Mouse (Mus musculus) heart, embryonic 11.5 days (tissue): ENCODE measurements around the gene Reep3. TPM values are rescaled to one million over a fixed set of nuclear protein-coding genes. Genes with fewer than 3 reads are reported as not detected.

Experiments
- ATAC-seq: fragments of 200-750 bp; cut with Nextera tagmentation; replicated peaks from 2 replicates; pipeline ENCODE4 v1.8.0; 2017; ENCODE audit warnings: moderate library complexity; ENCODE audit not compliant: insufficient number of reproducible peaks, low FRiP score, low TSS enrichment
- H3K27ac ChIP-seq: fragments of 300-500 bp; sonication (generic); 2 replicates; pipeline ENCODE4 v1.5.1; 2014; ENCODE audit warnings: mild to moderate bottlenecking, low read depth, low read length
- H3K27me3 ChIP-seq: fragments of 300-500 bp; sonication (generic); 2 replicates; pipeline ENCODE4 v1.6.1; 2014; ENCODE audit warnings: mild to moderate bottlenecking, low read length, mixed read lengths; ENCODE audit not compliant: control insufficient read depth, insufficient read depth
- H3K36me3 ChIP-seq: fragments of 300-500 bp; sonication (generic); 2 replicates; pipeline ENCODE4 v1.6.1; 2014; ENCODE audit warnings: mild to moderate bottlenecking, low read length, moderate library complexity, mixed read lengths; ENCODE audit not compliant: control insufficient read depth, insufficient read depth
- H3K4me1 ChIP-seq: fragments of 300-500 bp; sonication (generic); 2 replicates; pipeline ENCODE4 v1.6.1; 2014; ENCODE audit warnings: low read length; ENCODE audit not compliant: control insufficient read depth, insufficient read depth
- H3K4me2 ChIP-seq: fragments of 300-500 bp; sonication (generic); 2 replicates; pipeline ENCODE4 v1.6.1; 2014; ENCODE audit warnings: mild to moderate bottlenecking, moderate library complexity
- H3K4me3 ChIP-seq: fragments of 300-500 bp; sonication (generic); 2 replicates; pipeline ENCODE4 v1.5.1; 2014; ENCODE audit warnings: low read depth, low read length
- H3K9ac ChIP-seq: fragments of 300-500 bp; sonication (generic); 2 replicates; pipeline ENCODE4 v1.6.1; 2014; ENCODE audit warnings: mild to moderate bottlenecking, low read depth, low read length, moderate library complexity
- H3K9me3 ChIP-seq: fragments of 300-500 bp; sonication (generic); replicated peaks from 2 replicates; pipeline ENCODE4 v1.6.1; 2016; ENCODE audit warnings: low read length; ENCODE audit not compliant: control insufficient read depth
- WGBS: fragments of 180-500 bp; shearing (Covaris S2); extraction: QIAGEN DNeasy Blood & Tissue Kit; methylation state at CpG from one replicate; pipeline ENCODE4 v1.1.7; 2014; ENCODE audit not compliant: insufficient replicate concordance; 5-methylcytosine and 5-hydroxymethylcytosine counted together
- polyA plus RNA-seq: library from polyadenylated mRNA; unstranded; fragments of >200 nt; fragmentation: Nextera tagmentation; extraction: Ambion mirVana; gene quantifications from 2 replicates; pipeline ENCODE4 v1.2.1, GENCODE M21; 2014

Gene Reep3
- polyA plus RNA-seq, 1 experiment from 2014 or later: 23.7 TPM

DNA sequence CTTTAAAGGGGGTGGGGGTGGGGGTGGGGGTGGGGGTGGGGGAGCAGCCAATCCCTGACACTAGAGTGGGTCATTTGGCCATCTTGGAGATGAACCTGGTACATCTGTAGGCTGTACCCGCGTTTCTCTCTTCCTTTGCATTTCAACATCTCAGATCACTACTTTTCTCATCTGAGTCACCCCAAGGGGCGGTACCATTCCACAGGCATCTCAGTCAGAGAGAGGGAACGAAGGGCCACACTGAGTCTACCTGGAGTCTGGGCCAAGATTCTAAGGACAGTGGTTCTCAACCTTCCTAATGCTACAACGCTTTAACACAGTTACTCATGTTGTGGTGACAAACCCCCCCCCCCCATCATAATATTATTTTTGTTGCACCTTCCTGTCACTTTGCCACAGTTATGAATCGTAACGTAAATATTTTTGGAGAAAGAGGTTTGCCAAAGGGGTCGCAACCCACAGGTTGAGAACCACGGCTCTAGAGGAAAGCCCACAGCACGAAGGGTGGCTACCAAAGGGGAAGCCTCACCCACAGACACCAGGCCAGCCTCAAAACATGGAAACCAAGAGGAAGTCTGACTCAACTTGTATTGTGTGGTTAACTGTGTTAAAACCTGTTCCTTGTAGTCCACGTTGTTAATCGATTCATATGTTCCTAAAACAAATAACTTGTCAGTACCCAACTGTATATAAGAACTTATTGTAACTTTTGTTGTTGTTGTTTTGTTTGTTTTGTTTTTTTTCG lies 47.7 kb downstream of the Reep3 start:
- WGBS: 87% methylated on average over 13 of the region's 13 CpGs
- peaks cover 7% of the 10 kb centered on the region for H3K4me1 ChIP-seq

GRCm38 (mm10) chr10:67047712-67048645 lies 48.8 kb downstream of the Reep3 start:
- Histone ChIP-seq H3K4me3 (no peak overlapping the region), H3K27me3 (no peaks in the 10 kb centered on the region), H3K9me3 (no peaks in the 10 kb centered on the region), H3K4me2 (no peak overlapping the region), H3K4me1 (peaks cover 12% of the 10 kb centered on the region), H3K9ac (no peak overlapping the region), H3K36me3 (no peaks in the 10 kb centered on the region), H3K27ac (no peak overlapping the region)
- no peak for ATAC-seq
- 85% methylated on average over 18 of the region's 18 CpGs for WGBS

More for the DNA sequence above, 47.7 kb downstream of the Reep3 start:
- H3K4me2 ChIP-seq: no peak overlapping the region
- no peaks in the 10 kb centered on the region for H3K27me3 ChIP-seq
- no peak for ATAC-seq
- no peak overlapping the region for H3K9ac ChIP-seq
- no peak overlapping the region for H3K27ac ChIP-seq
- H3K9me3 ChIP-seq: no peaks in the 10 kb centered on the region
- no peak overlapping the region for H3K4me3 ChIP-seq
- no peaks in the 10 kb centered on the region for H3K36me3 ChIP-seq

DNA sequence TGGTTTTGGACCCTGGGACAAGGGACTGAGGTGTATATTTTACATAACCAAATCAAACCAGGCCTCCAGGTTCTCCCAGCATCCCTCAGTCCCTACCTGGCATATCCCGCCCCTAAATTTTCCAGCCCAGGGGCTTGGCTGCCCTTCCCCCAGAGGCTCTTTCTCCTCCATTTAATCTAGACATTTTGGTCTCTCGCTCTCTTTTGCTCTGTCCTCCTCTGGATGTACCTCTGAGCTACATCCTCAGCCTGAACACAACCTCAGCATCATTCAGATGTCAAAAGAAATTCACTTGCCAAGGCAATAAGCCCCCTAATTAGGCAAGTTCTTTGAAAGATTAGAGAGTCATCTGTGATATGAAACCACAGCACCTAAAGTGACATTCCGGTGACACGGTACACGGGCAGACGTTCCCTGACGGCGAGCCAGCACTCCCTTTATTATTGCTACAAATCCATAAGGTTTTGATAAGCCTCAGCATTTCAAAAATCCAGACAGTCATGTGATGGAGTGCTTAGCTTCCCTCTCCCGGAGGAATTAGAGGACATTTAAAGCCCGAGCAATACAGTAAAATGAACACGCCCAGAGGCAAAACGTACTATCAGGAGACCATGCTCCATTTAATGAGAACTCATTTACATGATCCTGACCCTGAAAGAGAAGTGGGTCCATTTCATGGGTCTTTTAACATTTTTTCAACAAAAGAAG lies 51.4 kb downstream of the Reep3 start:
- Histone ChIP-seq H3K4me2 (no peak overlapping the region), H3K36me3 (no peaks in the 10 kb centered on the region), H3K4me3 (no peak overlapping the region), H3K9me3 (no peaks in the 10 kb centered on the region), H3K9ac (no peak overlapping the region), H3K4me1 (peaks cover 11% of the 10 kb centered on the region; the same call in 1 of the 2 replicates), H3K27me3 (no peaks in the 10 kb centered on the region), H3K27ac (no peak overlapping the region)
- no peak for ATAC-seq
- WGBS: 78% methylated on average over 12 of the region's 12 CpGs

DNA sequence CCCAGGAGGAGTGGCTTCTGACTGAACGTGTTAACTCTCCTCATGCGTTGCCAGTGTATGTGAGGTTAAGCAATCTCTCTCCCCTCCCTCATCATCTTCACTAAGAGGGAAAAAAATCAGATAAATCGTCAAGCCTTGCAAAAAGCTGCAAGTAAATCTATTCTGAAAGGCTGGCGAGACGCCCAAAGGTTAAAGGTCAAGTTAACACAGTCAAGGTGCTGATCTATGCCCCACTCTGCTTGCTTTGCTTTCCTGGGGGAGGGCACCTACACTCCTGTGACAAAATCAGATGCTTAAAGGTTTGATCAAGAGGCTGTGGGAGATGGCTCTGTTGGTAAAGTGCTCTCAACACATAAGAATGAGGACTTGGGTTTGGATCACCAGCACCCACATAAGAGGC lies 52.4 kb downstream of the Reep3 start:
- H3K27ac ChIP-seq: no peak overlapping the region
- no peaks in the 10 kb centered on the region for H3K9me3 ChIP-seq
- H3K27me3 ChIP-seq: no peaks in the 10 kb centered on the region
- no peaks in the 10 kb centered on the region for H3K36me3 ChIP-seq
- H3K9ac ChIP-seq: no peak overlapping the region
- H3K4me1 ChIP-seq: peaks cover 11% of the 10 kb centered on the region; the same call in 1 of the 2 replicates
- ATAC-seq: no peak
- H3K4me2 ChIP-seq: no peak overlapping the region
- no peak overlapping the region for H3K4me3 ChIP-seq
- 57% methylated on average over 5 of the region's 5 CpGs for WGBS

DNA sequence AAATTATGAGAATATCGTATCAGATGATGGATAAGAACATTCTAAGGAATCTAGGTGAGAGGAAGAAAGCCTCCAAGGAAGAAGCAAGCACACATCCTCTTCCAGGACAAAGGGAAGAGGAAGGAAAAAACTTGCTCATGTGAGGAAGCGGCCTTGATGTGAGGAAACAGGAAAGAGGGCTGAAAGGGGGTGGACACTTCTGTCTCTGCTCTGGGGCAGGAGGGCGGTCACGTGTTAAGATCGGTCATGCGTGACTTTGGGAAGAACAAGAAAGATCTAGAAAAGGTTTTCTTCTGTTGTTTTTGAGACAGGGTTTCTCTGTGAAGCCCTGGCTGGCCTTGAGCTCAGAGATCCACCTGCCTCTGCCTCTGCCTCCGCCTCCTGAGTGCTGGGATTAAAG lies 53.5 kb downstream of the Reep3 start:
- Histone ChIP-seq H3K4me2 (no peak overlapping the region), H3K9ac (no peak overlapping the region), H3K27ac (no peak overlapping the region), H3K9me3 (no peaks in the 10 kb centered on the region), H3K4me3 (no peak overlapping the region), H3K27me3 (no peaks in the 10 kb centered on the region), H3K4me1 (peaks cover 11% of the 10 kb centered on the region; the same call in 1 of the 2 replicates), H3K36me3 (no peaks in the 10 kb centered on the region)
- 84% methylated on average over 7 of the region's 7 CpGs for WGBS
- ATAC-seq: no peak

GRCm38 (mm10) chr10:67040410-67040809 lies 56.3 kb downstream of the Reep3 start:
- H3K4me2 ChIP-seq: no peak overlapping the region
- peaks cover 13% of the 10 kb centered on the region; the same call in 1 of the 2 replicates for H3K4me1 ChIP-seq
- no peak for ATAC-seq

DNA sequence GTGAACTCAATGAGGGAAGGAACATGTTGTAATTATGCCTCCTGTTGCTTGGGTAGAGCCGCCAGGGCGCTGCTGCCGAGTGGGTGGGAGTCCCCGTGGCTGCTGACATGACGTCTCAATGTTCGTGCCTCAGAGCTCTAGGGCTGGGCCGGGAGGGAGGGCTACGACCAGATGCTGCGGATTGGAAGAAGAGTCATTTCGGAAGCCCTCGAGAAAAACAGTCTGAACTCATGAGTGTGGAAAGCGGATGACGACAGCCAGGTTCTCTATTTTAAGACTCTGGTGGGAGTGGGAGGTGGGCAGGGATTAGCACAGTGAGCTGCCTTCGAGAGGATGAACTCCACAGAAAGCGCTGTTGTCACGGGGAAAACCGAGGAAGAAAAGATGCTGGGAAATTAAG lies 57.7 kb downstream of the Reep3 start:
- Histone ChIP-seq H3K36me3 (no peaks in the 10 kb centered on the region), H3K9ac (0 out of 2 replicates have a peak overlapping the region, but pooled peaks have one; percentile 18), H3K27ac (no peak overlapping the region), H3K27me3 (no peaks in the 10 kb centered on the region), H3K9me3 (no peaks in the 10 kb centered on the region), H3K4me2 (peak overlapping the region; percentile 25), H3K4me1 (peaks cover 9% of the 10 kb centered on the region; the same call in 1 of the 2 replicates), H3K4me3 (no peak overlapping the region)
- peak; percentile 31; the same call in 1 of the 2 replicates for ATAC-seq
- WGBS: 46% methylated on average over 17 of the region's 17 CpGs

More at GRCm38 (mm10) chr10:67040410-67040809, 56.3 kb downstream of the Reep3 start:
- H3K4me3 ChIP-seq: no peak overlapping the region
- H3K27ac ChIP-seq: no peak overlapping the region
- H3K9me3 ChIP-seq: no peaks in the 10 kb centered on the region
- 91% methylated on average over 3 of the region's 3 CpGs for WGBS
- H3K27me3 ChIP-seq: no peaks in the 10 kb centered on the region
- no peak overlapping the region for H3K9ac ChIP-seq
- no peaks in the 10 kb centered on the region for H3K36me3 ChIP-seq

DNA sequence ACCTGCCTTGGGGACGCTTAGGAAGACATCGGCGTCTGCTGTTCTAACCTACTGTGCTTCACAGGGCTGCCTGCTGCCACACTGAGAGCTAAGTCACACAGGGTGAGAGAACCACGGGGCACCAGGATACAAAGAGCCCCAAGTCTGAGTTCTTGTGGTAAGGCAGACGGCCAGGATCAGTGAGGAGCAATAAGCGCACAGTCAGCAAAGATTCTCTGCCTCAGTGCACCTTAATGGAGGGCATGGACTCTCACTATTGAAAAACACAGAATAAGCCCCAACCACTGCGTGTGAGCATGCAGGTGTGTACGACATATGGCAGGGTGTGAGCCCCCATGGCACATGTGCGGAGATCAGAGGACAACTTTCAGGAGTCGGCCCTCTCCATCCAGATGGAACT lies 60.2 kb downstream of the Reep3 start:
- H3K4me1 ChIP-seq: peaks cover 4% of the 10 kb centered on the region; the same call in 1 of the 2 replicates
- no peak; the same call in 1 of the 2 replicates for ATAC-seq
- H3K4me3 ChIP-seq: no peak overlapping the region
- H3K27me3 ChIP-seq: no peaks in the 10 kb centered on the region
- no peak overlapping the region for H3K9ac ChIP-seq
- no peak overlapping the region for H3K4me2 ChIP-seq
- H3K9me3 ChIP-seq: no peaks in the 10 kb centered on the region
- H3K36me3 ChIP-seq: no peaks in the 10 kb centered on the region; the same call in 1 of the 2 replicates
- WGBS: 87% methylated on average over 10 of the region's 10 CpGs
- no peak overlapping the region for H3K27ac ChIP-seq
